23 mouse cellular contexts compared by ENCODE assay signal in genomic region chr5:107647580-107647979, GRCm38 (mm10). TPM values are rescaled to one million over a fixed set of nuclear protein-coding genes. Genes with fewer than 3 reads are reported as not detected.
DNase-seq lines count a peak whose midpoint lies in the region; ATAC-seq and TF ChIP-seq lines count a peak whose summit lies in the region.
"Had no signal": no experiment of that assay in that cellular context is flagged by ENCODE, and none has a peak within 500 bp of the region (broad histone marks: within the 10 kb centered on the region; RNA-seq: fewer than 3 reads in every experiment).

No protein-coding gene starts in this region.

- H3K4me3 ChIP-seq in heart, embryonic 12.5 days = no peak overlapping the region
- no peak overlapping the region for H3K4me3 ChIP-seq in kidney, embryonic 15.5 days (replicated peaks)
- H3K4me3 ChIP-seq in kidney, postnatal 0 days (replicated peaks; ENCODE audit: low read depth, low read length) = no peak overlapping the region
- H3K4me3 ChIP-seq: embryonic facial prominence, embryonic 10.5 days; embryonic facial prominence, embryonic 12.5 days; forebrain, embryonic 13.5 days; forebrain, embryonic 15.5 days had no signal

- WGBS in heart, embryonic 12.5 days = 79% methylated on average over 4 of the region's 4 CpGs
- WGBS in kidney, embryonic 15.5 days = 53% methylated on average over 4 of the region's 4 CpGs
- 34% methylated on average over 4 of the region's 4 CpGs for WGBS in kidney, postnatal 0 days

- peaks cover 2% of the 10 kb centered on the region; the same call in 1 of the 2 replicates for H3K36me3 ChIP-seq in heart, embryonic 12.5 days
- 0 out of 2 replicates have a peak, but pooled peaks cover 4% of the 10 kb centered on the region for H3K36me3 ChIP-seq in kidney, embryonic 15.5 days
- no peaks in the 10 kb centered on the region for H3K36me3 ChIP-seq in kidney, postnatal 0 days (ENCODE audit: insufficient read depth, low read length)
- H3K36me3 ChIP-seq: embryonic facial prominence, embryonic 12.5 days; forebrain, embryonic 15.5 days had no signal

- TF ChIP-seq CTCF in kidney, postnatal 0 days (IDR thresholded peaks at IDR 0.05; ENCODE audit: low read depth) = no peak

- no peak overlapping the region for H3K9ac ChIP-seq in heart, embryonic 12.5 days
- H3K9ac ChIP-seq in kidney, embryonic 15.5 days = no peak overlapping the region
- H3K9ac ChIP-seq in kidney, postnatal 0 days (ENCODE audit: low read depth, low read length) = no peak overlapping the region
- H3K9ac ChIP-seq: embryonic facial prominence, embryonic 12.5 days; forebrain, embryonic 13.5 days; forebrain, embryonic 15.5 days had no signal

- H3K4me1 ChIP-seq in heart, embryonic 12.5 days (replicated peaks) = no peaks in the 10 kb centered on the region
- H3K4me1 ChIP-seq in kidney, embryonic 15.5 days = no peaks in the 10 kb centered on the region
- H3K4me1 ChIP-seq in kidney, postnatal 0 days (replicated peaks; ENCODE audit: insufficient read depth, low read length) = no peaks in the 10 kb centered on the region
- H3K4me1 ChIP-seq: embryonic facial prominence, embryonic 10.5 days; embryonic facial prominence, embryonic 12.5 days; forebrain, embryonic 13.5 days; forebrain, embryonic 15.5 days had no signal

- DNase-seq in heart, adult 11 months = peak; percentile 13
- DNase-seq in kidney, postnatal 25 days = no peak
- peak; percentile 25 for DNase-seq in kidney, postnatal 0 days (ENCODE audit: low spot score)
- no peak for DNase-seq in kidney, postnatal 4 days
- peak; percentile 19 for DNase-seq in induced T-regulatory cell, adult 2 months (ENCODE audit: low read depth)
- no peak for DNase-seq in frontal cortex, postnatal 10 days (ENCODE audit: low spot score in 2 of 2)
- DNase-seq: adrenal gland, adult 8-10 months; adrenal gland, postnatal 14 days; adrenal gland, postnatal 36 days; cerebellum, adult 11-12 months; cerebellum, adult 2 months; cerebellum, adult 9-10 months; cerebellum, postnatal 10 days; cerebellum, postnatal 25 days had no signal

- H3K27me3 ChIP-seq in heart, embryonic 12.5 days (replicated peaks) = no peaks in the 10 kb centered on the region
- no peaks in the 10 kb centered on the region for H3K27me3 ChIP-seq in kidney, embryonic 15.5 days
- no peaks in the 10 kb centered on the region for H3K27me3 ChIP-seq in kidney, postnatal 0 days (ENCODE audit: insufficient read depth, low read length)
- H3K27me3 ChIP-seq: embryonic facial prominence, embryonic 12.5 days; forebrain, embryonic 13.5 days; forebrain, embryonic 15.5 days; Patski had no signal

- H3K9me3 ChIP-seq in heart, embryonic 12.5 days (replicated peaks) = no peaks in the 10 kb centered on the region
- no peaks in the 10 kb centered on the region for H3K9me3 ChIP-seq in kidney, embryonic 15.5 days (replicated peaks)
- no peaks in the 10 kb centered on the region for H3K9me3 ChIP-seq in kidney, postnatal 0 days (replicated peaks; ENCODE audit: low read length)
- H3K9me3 ChIP-seq: embryonic facial prominence, embryonic 10.5 days; embryonic facial prominence, embryonic 12.5 days; forebrain, embryonic 13.5 days; forebrain, embryonic 15.5 days; G1E had no signal

- H3K27ac ChIP-seq in heart, embryonic 12.5 days (ENCODE audit: poor library complexity, severe bottlenecking) = no peak overlapping the region
- no peak overlapping the region for H3K27ac ChIP-seq in kidney, embryonic 15.5 days
- H3K27ac ChIP-seq in kidney, postnatal 0 days = no peak overlapping the region
- H3K27ac ChIP-seq: embryonic facial prominence, embryonic 10.5 days; embryonic facial prominence, embryonic 12.5 days; forebrain, embryonic 13.5 days; forebrain, embryonic 15.5 days had no signal

- ATAC-seq in heart, embryonic 12.5 days (ENCODE audit: insufficient number of reproducible peaks, low FRiP score) = no peak
- 0 out of 2 replicates have a peak, but pooled peaks have one; percentile 46 for ATAC-seq in kidney, embryonic 15.5 days (replicated peaks; ENCODE audit: low FRiP score)
- ATAC-seq in kidney, postnatal 0 days (replicated peaks; ENCODE audit: low FRiP score, low read depth) = no peak
- ATAC-seq: activated CD4-positive, CD25-positive, alpha-beta regulatory T cell, adult 4 months; forebrain, embryonic 13.5 days; forebrain, embryonic 15.5 days; Patski had no signal

- no peak overlapping the region for H3K4me2 ChIP-seq in heart, embryonic 12.5 days
- no peak overlapping the region for H3K4me2 ChIP-seq in kidney, embryonic 15.5 days
- H3K4me2 ChIP-seq in kidney, postnatal 0 days (ENCODE audit: low read length) = no peak overlapping the region
- H3K4me2 ChIP-seq: embryonic facial prominence, embryonic 12.5 days; forebrain, embryonic 13.5 days; forebrain, embryonic 15.5 days had no signal

RNA-seq across cellular contexts. Expression of gene Glmn, which starts 49.9 kb away (rescaled TPM):
- 26.4 and 27.1 TPM in 2 replicates for polyA plus RNA-seq in heart, embryonic 12.5 days (2016; fragmentation: Nextera tagmentation; extraction: Ambion mirVana)
- 28.3 and 30.5 TPM in 2 replicates for polyA plus RNA-seq in kidney, embryonic 15.5 days (2015; fragmentation: Nextera tagmentation; extraction: Ambion mirVana)
- polyA plus RNA-seq in kidney, postnatal 0 days (2015; fragmentation: Nextera tagmentation; extraction: Ambion mirVana) = 26.0 and 28.3 TPM in 2 replicates

RNA-seq across cellular contexts. Expression of gene Rpap2, which starts 50.4 kb away (rescaled TPM):
- 11.7 and 13.7 TPM in 2 replicates for polyA plus RNA-seq in heart, embryonic 12.5 days (2016; fragmentation: Nextera tagmentation; extraction: Ambion mirVana)
- 16.6 and 19.6 TPM in 2 replicates for polyA plus RNA-seq in kidney, embryonic 15.5 days (2015; fragmentation: Nextera tagmentation; extraction: Ambion mirVana)
- polyA plus RNA-seq in kidney, postnatal 0 days (2015; fragmentation: Nextera tagmentation; extraction: Ambion mirVana) = 17.9 and 18.3 TPM in 2 replicates

Comparison
In these comparisons a context has a peak if more than half of its experiments do, and no peak if none do; other contexts are left out.
1. DNase-seq: peak in heart, adult 11 months (single experiment), kidney, postnatal 0 days (single experiment) and induced T-regulatory cell, adult 2 months (single experiment); none in kidney, postnatal 25 days (0 of 2), kidney, postnatal 4 days (0 of 2) and frontal cortex, postnatal 10 days (0 of 2).